Mouse (Mus musculus) liver, postnatal 0 days (tissue): ENCODE data around the gene Tmem208.

ENCODE experiments used
- CTCF ChIP-seq: sonication (generic); IDR thresholded peaks from 2 replicates; pipeline ENCODE4 v1.5.1; 2016; ENCODE audit warnings: antibody characterized with exemption, low read depth
- EP300 ChIP-seq: IDR thresholded peaks from 2 replicates; pipeline ENCODE4 v1.6.1; 2016; ENCODE audit warnings: antibody characterized with exemption, low read depth, mild to moderate bottlenecking

DNA sequence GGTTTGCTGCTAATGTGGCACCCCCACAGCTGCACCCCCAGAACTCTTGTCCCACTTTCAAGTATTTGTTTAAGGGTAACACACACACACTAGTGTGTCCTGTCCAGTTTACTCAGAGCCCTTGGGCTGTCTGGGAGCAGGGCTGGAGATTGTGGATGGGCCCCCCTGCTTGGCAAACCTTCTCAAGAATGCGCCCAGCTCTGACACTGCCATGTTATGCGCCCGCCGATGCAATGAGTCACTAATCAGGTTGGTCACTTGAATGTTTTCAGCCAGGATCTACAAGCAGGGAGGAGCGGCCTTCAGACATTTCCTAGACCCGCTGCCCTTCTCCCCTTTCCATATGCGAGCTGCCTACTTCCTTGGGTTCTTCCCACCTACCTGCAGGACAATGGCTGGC is 33.7 kb upstream of the Tmem208 start:
- TF ChIP-seq CTCF: no peak
- no peak for TF ChIP-seq EP300
